Mouse (Mus musculus) monocyte, adult 5-6 weeks (primary cell): ENCODE results near the gene Rab32. TPM values are rescaled to one million over a fixed set of nuclear protein-coding genes. Genes with fewer than 3 reads are reported as not detected.
A peak's percentile ranks its signal among the peaks of the same experiment; 100 is the strongest.
"Not testable (repeated sequence)": the region's sequence is repeated elsewhere in the genome, so short reads cannot be mapped to it uniquely, and the experiment has no call there.

Experiments
- ATAC-seq: fragments of 153-309, 156-312 bp; replicated peaks from 2 replicates; pipeline ENCODE4 v1.8.0; 2017; ENCODE audit warnings: mild to moderate bottlenecking; ENCODE audit not compliant: low TSS enrichment, insufficient number of reproducible peaks, severe bottlenecking, poor library complexity, low FRiP score
- total RNA-seq: library from RNA; stranded (forward); fragments of 200-1000, 200-491, 200-594 nt; gene quantifications from 3 replicates; pipeline ENCODE4 v1.2.3, GENCODE M21; 2017

Rab32 gene
- total RNA-seq = 31.3 to 66.7 TPM (median 57.7 TPM) in 3 replicates

DNA sequence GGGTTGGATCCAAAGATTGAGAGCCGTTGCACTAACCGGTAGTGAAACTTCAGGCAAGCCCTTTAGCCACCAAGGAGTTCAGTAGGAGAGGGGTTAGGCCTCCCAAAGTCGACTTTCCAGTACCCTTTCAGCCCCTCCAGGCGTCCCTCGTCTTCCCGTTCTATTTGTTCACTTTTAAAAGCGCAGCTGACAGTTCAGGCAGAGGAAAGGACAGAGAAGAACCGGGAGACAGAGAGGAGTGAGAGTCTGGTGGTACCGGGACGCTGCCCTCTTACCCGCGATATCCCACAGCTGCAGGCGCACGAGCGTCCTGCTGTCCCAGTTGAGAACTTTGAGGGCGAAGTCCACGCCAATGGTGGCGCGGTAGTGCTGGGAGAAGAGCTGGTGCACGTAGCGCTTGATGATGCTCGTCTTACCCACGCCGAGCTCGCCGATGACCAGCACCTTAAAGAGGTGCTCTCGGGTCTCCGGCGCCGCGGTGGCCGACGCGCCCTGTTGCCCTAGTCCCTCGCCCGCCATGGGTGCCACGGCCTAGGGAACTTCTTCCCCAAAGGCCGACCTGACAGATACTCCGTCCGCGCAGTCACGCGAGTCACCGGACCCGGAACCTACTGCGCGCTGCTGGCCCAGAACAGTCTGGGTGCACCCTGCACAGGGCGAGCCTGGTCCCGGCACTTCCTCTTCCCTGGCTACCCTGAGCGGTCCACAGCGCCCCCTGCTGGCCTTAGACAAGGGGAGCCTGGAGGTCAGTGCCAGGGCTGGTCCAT, at the start of gene Rab32:
Gene Rab32 (minus strand): TSS at position 696 of the 767 bp plus-strand sequence.
- ATAC-seq = peak; percentile 96

- ATAC-seq = no peak
These were observed 42.7 kb upstream of the Rab32 start for GRCm38 (mm10) chr10:10600771-10601170.

GRCm38 (mm10) chr10:10597495-10597894, 39.4 kb upstream of the Rab32 start:
- not testable (repeated sequence) for ATAC-seq

DNA sequence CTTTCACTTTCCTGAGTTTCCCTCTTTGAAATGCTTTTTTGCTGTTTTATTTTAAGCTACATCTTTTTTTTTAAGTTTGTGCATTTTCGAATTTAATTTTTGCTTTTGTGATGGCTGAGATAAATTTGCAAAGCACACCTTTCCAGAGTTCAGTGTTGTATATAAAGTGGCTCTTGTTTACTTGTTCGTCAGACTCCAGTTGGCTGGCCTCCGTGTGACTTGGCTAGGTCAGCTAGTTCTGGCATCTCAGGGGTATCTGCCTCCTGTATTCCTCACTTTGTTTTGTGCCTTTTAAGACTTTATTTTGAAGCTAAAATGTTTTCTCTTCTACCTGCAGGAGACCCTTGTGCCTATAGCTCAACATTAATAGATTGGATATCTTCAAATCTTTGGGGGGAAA, 22.7 kb upstream of the Rab32 start:
- no peak for ATAC-seq

GRCm38 (mm10) chr10:10579821-10580220, 21.8 kb upstream of the Rab32 start:
- ATAC-seq = no peak

DNA sequence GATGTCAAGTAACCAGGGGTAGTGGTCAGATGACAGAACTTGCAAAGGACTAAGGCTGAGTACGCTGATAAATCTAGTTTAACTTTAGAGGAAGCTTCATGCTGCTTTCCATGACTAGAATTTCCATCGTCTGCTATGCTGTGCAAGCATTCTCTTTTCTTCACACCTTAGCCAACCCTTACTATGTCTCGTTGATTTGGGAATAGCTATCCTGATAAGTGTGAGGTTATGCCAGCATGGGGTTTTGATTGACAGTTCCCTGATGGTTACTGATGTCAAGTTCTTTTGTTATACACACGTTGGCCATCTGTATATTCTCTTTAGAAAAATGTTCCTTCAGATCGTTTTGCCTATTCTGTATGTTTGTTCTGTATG, 259 bp upstream of the Rab32 start:
- ATAC-seq = no peak

DNA sequence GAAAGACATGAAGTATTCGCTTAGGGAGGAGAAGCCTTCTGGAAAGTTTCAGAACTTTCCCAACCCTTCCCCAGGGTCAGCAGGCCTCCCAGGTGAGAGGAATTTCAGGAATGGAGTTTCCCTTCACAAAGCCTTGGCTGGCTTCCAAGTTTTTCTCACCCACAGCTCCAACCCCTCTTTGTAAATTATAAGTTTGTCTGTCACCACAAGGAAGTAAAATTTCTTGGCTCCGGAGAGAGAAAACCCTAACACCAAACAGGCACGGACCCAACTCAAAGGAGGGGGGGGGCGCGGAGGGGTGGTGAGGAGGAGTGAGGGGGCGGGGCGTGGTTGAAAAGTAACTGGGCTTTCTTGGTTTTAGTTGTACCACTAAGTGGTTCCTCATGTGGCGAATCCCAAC, 980 bp downstream of the Rab32 start:
- no peak for ATAC-seq

GRCm38 (mm10) chr10:10555676-10556075, 2.4 kb downstream of the Rab32 start:
- ATAC-seq = no peak

- no peak; the same call in 1 of the 2 replicates for ATAC-seq
These were observed 2.8 kb downstream of the Rab32 start for GRCm38 (mm10) chr10:10555221-10555620.

- no peak for ATAC-seq
These were observed 7.9 kb downstream of the Rab32 start for GRCm38 (mm10) chr10:10550134-10550533.

DNA sequence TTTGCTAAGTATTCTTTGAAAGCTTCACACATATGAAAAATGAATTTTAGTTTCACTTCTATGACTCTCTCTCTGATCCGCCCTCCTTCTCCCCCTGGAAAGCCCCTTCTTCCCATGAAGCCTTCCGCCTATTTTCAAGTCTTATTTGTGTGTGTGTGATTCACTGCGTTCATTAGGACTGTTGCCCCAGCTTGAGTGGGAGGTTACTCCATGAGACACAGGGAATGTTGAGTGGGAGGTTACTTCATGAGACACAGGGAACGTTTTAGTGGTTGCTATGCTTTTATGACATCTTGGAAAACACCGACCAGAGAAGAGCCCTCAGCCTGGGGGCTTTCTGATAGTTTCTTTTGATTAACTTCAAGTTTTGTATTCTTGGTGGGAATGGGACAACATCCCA, 11.4 kb downstream of the Rab32 start:
- no peak for ATAC-seq

DNA sequence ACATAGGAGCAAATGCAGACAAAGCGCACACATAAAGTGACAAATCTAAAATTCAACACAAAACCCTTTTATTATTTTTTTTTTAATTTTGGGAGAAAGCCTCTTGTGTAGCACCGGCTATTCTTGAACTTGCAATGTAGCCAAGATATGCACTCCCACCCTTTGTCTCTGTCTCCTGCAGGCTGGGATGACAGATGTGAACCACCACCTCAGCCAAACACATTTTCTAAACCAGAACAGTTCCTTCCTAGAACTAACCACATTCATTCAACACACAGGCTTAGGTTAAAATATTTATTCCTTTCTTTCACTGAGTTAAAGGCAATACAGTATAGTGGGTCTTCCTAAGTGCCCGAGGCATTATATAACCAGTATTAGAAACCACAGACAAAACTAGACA, 13.1 kb downstream of the Rab32 start:
- ATAC-seq = no peak

Other genes starting within 250 kb of the Rab32 start
- 0.29 to 1.1 TPM (median 0.78 TPM) in 3 replicates for gene Adgb, start 85.9 kb downstream of the Rab32 start, total RNA-seq
- not detected in 3 replicates for gene Gm10944, start 123.1 kb upstream of the Rab32 start, total RNA-seq